Mouse (Mus musculus) embryo, embryonic 10.5 days (tissue): ENCODE measurements at regions not wholly inside any gene's neighbourhood (a gene's known extent, or its start where the extent isn't known, plus 50 kb on each side); places are given as distances from the start of the nearest gene placed in this dataset.
A peak's percentile ranks its signal among the peaks of the same experiment; 100 is the strongest.

Experiments
- DNase-seq: peaks from one replicate; pipeline ENCODE4 v3.0.0-alpha.2; 2015; ENCODE audit warnings: low spot score

DNA sequence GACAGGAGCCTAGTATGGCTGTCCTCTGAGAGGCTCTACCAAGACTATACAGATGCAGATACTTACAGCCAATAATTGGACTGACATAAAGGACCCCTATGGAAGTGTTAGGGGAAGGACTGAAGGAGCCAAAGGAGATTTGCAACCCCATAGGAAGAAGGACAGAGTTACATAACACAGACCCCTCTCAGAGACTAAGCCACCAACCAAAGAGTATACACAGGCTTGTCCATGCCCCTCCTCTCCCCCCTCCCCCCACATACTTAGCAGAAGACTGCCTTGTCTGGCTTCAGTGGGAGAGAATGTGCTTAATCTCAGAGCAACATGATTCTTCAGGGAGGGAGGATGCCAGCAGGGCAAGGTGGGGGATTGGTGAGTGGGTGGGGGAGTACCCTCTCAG lies 426.4 kb downstream of the Ttll7 start:
- DNase-seq: no peak

DNA sequence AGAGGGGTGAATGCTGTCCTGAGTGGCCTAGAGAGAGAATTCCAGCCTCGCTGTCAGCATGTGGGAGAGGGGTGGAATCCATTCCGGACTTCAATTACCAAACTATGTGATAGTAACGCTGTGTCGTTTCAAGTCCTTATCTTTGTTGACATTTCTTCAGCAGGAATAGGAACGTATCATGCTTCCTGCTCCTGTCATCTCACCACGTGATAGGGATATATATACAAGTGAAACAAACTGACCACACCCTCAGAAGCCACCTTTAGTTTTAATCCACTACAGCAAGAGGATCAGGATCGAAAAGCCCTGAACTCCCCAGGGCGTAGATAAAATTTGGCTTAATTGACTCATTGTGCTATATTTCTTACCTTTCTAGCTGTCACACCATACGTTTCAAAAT lies 431.6 kb downstream of the Ttll7 start:
- no peak for DNase-seq

DNA sequence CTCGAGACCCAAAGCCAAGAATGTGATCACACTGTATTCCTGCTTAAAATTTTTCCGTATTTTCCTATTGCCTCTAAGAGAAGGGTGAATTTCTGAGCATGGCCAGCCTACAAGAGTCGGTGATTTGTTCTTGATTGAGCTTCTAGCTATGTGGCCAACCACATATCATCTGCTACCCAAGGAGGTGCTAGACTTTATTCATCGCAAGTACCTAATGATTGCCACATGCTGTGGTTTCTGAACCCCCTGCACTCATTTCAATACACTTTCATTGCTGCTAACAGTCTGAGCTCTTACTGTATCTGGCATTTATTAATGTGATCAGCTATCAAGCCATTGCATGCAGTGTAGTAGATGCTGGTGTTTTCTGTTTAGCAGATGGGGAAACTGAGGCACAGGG lies 432.2 kb downstream of the Ttll7 start:
- no peak for DNase-seq

DNA sequence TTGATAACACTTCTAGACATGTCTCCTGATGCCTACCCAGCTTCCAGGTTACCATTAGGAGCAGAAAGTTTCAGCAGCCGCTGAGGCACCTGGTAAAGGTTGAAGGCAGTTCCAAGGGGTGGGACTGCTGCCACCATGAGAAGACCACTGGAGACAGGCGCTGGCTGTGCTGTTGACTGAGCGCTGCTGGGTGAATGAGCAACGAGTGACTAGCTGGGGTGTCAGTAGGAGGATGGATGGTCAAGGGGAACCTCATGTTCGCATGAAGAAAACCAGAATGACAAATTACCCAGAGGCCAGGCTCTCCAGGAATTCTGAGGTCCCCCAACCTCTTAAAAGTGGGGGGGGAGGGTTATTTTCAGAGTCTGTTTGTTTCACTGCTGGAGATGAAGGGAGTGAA lies 433.3 kb downstream of the Ttll7 start:
- DNase-seq: no peak

DNA sequence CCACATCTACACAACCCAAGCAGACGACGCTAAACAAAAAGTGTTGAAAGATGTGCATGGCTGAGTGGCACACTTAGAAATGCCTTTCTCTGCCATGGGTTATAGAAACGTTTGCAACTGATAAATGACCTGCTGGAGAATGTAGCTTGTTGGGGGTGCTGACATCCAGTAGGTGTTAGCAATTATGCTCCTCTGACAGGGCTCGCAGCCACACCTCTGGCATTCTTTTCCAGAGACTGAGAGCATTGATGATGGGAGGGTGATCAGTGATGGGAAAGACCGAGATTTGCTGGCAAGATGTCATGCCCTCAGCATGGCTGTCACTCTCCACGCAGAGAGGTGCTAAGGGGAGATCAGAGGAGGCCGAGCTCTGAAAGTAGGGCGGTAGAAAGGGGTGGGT lies 435.3 kb downstream of the Ttll7 start:
- no peak for DNase-seq

DNA sequence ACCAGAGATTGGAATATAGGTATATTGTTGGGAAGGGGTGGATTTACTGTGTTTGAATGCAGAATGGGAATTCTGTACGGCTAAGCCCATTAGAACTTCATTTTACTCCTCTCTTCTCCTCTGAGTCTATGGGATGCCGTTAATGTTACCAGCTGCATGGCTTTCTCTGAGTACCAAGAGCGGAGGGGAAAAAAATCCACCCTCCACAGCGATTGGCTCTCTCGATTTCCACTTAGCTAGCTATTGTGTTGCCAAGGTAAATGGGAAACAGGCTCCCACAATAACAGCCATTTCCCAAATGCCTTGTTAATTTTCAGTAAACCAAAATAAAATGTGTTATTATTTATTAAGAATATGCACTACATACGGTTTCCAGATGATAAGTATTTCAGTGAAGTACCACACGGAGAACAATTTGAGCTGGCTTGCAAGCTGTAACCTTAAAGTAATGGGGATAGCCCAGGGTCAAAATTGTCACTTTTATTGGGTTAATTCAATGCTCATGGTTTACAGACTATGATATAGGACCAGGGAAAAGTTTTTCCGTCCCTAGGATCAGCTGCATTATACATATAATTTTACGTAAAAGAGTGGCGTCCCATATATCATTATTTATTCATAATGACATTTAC lies 439.6 kb downstream of the Ttll7 start:
- no peak for DNase-seq

DNA sequence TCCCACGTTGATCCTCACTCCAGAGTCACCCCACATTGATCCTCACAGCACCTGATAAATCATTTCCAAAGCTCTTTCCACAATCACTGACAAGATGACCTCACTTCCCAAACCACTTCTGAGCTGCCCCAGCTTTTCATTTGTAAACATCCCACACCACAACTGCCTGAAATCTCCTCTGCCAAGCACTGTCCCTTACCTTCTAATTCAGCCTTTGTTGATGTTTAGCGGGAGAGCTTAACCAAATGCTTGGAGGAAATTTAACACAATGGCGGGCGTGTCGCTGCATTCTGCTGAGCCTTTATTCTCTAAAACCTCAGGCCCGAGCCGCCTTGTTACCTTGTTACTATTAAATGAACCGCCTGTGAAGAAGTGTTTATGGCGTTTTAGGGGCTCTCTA lies 445.9 kb downstream of the Ttll7 start:
- peak; percentile 30 for DNase-seq

DNA sequence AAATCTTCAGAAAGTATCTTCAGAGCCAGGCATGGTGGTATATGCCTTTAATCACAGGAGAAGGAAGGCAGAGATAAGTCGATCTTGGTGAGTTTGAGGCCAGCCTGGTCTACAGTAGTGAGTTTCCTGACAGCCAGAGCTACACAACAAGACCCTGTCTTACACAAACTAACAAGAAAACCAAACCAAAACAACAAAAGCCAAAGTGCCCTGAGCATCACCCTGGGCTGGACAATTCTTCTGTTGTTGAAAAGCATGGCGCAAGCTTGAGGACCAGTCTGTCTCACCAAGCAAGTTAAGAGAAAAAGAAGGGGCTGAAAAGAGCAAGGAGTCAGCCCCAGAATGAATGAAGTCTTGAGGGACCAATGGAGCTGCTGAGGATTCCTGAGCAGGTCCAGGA lies 473.4 kb downstream of the Ttll7 start:
- DNase-seq: no peak

DNA sequence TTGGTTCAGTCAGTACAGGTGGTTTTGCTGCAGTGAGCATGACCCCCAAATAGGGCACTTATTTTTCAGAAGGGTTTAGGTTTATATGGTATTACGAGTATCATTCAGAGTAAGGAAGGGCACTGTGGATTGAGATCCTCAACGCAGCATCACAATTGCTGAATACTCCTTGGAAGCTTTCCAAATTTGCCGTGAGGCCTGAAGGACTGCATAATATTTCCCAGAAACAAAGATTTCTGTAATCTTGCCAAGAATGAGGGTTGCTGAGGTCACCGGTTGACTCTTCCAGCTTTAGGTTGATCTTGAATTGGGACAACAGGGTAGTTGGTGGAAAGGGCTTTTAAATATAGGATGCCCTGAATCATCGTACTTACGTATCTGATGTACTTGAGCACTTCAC lies 482.1 kb downstream of the Ttll7 start:
- DNase-seq: no peak

DNA sequence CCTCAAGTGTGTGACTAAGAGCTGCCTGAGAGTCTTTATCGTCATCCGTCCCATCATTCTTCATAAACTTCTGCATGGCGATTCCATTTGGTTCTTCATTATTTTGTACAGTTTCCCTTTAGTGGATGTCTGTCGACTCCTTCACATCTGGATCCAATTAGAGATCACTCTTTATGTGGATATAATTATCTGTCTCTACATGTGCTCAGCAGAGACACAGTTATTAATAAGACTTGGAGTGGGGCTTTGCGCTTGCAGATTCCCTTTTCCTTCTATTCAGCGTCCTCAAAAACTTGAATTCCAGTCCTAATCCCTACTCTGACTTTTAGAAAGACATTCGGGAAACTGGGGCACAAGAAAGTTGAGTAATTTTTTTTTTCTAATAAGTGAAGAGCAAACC lies 483.1 kb downstream of the Ttll7 start:
- DNase-seq: peak; percentile 31

DNA sequence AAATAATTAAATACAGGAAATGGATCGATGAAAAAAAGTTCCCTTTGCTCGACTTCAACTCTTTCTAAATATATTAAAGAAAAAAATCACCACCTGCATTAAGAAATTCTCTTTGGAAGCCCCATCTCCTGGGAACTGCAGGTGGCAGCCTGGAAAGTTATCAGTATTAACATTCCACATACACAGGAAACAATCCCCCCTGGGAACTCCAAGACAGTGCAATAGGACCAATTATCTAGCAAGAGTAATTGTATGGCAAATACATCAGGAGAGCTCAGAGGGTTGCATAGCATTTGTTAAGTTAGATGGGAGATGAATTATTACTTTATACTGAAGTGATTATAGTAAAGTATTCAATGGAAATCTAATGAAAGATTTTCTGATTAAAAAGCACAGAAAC lies 487.3 kb downstream of the Ttll7 start:
- no peak for DNase-seq

DNA sequence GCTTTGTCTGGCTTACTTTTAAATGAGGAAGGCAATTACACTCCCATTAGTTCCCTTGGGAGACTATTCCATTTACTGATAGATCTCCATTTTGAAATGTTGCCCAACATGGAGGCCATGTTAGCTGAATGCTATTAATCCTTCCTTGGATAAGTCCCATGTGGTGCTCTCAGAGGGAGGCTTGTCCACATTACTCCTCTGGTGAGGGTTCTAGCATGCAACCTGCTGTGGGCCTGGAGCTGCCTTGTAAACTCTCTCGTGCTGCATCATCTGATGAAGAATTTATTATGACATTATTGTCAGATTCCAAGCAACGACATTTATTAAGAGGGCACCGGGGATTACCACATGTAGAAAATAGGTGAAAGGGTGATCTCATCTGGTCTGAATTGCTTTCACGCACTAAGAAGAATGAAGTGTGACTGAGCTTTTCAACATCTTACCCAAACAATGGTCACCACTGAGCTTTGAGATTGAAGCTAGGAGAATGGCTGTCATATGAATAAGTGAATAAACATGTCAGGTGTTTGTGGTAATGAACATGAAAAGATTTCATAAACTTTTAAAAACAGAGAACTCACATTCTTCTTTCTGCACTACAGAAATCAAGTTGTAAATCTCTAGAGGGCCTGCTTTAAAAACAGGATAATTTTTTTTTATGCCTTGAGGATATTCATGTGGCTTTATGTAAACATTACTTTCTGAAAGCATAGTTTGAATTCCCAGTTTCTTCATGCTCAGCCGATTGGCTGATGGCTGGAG lies 495.3 kb downstream of the Ttll7 start:
- peak; percentile 29 for DNase-seq

DNA sequence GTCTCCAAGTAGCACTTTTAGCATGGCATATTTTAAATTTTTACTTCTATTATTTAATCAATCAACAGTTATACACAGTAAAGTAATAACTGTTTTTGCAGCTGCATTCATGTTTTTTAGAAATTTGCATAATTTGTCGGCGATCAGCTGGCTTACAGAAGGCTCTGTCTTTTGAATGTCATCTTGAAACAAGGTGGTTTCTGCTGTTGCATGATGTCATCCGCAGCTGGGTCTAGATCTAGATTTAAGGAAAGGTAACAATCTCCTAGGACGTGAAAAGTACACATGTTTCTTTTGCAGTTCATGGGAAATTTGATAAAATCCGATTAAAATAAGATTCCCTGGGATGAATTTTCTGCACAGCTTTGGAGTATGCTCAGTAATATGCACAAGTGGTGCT lies 534.9 kb downstream of the Ttll7 start:
- DNase-seq: no peak

DNA sequence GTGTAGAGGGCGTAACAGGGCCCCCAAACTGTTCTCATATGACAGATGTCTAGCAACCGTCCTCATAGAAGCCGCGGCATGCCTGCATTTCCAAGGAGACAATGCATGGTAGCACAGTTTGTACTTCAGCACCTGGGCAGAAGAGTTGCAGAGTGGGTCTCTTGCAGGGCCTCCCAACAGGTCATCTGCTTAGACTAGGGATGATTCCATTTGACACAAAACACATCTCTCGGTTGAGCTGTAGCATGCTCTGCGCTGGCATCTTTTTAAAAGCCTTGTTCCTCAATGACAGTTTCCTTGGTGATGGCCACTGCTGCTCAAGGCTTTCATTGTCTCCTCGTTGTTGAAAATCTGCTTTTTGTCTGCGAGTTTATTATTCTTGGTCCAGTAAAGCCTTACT lies 546.1 kb downstream of the Ttll7 start:
- DNase-seq: peak; percentile 42

DNA sequence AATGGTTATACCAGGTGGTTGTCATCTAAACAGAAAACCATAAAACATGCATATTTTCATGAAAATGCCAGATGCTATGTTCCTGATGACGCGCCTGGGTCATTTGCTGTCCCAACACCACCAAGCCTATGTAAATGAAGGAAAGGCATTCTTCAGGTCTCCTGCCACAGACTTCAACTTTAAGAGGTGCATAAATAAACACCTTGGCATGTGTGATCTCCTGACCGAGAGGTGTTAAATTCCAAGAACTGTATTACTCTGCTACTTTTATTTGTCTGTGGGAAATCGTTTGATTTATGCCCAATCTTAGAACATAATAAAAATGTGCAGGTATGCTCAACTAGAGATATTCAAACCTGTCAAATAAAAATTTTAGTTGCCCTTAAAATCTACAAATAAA lies 560.1 kb downstream of the Ttll7 start:
- DNase-seq: no peak

DNA sequence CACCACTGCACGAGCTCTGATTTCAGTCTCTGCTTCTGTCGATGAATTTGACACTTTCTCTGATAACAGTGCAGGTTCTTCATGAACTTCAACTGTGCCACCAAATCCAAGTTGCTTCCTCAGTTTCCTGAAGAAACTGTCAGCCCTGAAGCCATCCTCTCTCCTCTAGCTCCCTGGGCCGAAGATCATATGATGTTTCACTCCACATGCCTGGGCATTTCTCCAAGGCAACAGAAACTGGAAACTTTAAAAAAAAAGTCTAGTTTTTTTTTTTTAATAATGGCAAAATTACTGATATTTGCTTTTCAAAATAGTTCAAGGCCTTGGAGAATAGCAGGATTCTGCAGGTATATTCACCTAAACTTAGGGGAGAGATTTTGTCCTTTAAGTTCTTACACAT lies 564.8 kb downstream of the Ttll7 start:
- DNase-seq: no peak

DNA sequence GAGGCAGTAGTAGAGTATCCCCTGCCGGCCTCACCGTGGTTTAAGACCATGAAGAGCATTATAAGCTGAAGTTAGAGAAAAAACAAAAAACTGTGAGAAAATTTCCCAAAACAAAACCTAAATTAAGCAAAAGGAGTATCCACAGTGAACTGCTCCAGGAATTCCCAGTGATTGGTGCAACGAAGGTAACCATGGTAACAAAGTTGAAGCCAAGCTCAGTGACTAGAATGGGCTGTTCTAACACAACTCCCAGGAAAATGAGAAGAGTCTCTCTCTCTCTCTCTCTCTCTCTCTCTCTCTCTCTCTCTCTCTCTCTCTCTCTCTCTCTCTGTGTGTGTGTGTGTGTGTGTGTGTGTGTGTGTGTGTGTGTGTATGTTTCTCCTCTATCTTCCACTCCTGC lies 567.0 kb downstream of the Ttll7 start:
- no peak for DNase-seq

DNA sequence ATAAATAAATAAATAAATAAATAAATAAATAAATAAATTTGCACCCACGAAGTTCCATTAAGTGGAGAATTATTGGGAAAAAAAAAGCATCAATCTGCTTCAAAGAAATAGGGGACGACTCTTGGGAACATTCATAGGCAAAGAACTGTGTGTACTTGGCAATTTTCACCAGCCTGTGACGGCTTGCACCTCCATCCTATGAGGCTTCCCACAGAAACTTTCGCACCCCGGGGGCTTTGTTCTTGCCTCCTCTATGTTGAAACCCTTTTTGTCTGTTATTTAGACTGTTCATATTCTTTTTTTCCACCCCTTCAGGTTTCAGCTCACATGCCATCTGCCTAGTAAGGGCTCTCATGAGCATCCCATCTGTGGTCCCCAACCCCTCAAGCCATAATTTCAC lies 570.0 kb downstream of the Ttll7 start:
- DNase-seq: no peak

DNA sequence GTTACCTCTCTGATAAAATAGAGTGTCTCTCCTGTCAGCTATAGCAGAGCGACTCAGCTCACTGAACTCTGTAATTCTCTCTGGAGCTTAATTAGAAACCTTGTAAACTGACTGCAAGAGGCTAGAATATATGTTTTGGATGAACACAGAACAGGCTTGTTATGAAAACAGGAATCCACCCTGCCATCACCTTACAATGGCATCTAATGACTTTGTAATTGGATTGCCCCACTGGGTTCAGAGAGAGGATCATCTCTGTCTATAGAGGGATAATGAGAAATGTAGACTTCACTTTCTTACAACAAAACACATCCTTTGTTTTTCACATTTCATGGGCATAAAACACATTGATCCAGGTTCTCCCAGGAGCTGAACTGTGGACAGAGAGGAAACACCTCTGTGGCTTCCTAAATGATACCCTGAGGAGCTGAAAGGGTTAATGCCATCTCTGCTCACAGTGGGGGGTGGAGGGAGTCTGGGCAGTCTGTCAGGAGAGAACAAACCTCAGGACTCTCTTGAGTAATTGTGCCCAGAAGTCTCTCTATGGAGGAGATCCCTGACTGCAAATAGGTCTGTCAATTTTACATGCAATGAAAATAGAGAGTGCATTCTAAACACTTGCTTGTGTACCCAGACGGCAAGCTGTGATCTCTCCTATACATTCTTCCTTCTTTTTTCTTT lies 571.9 kb downstream of the Ttll7 start:
- DNase-seq: peak; percentile 54

DNA sequence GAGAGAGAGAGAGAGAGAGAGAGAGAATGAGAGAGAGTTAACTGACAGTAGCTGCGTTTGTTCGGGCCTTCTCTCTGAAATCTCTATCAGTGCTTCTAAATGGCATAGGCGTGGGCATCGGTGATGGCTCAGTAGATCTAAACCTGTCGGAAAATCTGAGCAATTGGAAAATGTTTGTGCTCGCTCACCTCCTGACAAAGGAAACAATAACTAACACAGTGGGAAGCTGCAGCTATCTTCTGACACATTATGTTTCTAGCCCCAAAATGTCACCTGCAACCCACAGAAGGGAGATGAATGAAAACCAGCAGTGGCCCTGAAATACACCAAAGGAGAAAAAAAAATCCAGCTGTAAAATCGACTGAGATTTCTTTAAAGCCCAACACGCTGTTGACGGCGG lies 576.7 kb downstream of the Ttll7 start:
- no peak for DNase-seq

DNA sequence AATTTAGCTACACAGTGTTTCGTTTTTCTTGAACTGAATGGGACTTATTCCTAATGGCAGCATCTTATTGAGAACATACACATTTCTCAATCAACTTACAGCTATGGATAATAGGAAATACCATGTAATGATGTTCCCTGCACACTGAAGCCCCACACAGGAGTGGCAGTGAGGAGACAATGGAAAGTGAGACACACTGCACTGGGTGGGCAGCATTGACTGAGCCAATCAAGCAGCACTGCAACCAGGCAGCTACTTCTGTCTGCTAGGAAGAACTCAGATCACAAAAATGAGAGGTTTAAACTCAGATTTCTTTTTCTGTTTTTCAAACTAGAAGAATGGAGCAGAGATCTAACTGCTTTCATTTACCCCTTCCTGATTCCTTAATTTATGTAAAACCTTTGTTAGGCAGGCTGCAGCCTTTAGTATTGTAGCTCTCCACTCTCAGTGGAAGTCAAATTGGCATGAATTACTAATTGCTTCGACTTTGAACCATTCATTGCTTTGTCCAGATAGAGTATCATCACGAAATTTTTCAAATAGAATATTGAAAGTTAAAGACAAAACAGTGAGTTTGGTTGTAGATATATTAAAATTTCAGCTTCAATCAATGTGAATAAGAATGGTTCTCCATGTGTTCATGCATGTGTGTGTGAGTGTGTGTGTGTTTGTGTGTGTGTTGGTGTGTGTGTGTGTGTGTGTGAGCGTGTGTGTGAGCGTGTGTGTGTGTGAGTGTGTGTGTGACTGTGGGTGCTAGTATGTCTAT lies 590.9 kb downstream of the Ttll7 start:
- DNase-seq: no peak

DNA sequence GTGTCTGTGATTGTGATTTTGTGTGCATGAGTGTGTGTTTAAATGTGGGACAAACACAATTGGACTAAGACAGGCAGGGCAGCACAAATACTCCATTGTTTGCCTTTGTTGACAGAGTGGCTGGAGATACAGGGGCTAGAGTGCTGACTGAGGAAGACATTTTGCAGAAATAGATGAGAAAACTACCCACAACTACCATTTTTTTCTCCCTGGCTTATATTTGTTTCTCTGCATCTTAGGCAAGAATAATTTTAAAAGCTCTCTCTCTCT lies 591.5 kb downstream of the Ttll7 start:
- no peak for DNase-seq
